In genomic region chr3:149233691-149234131, GRCm38 (mm10) we compare ENCODE assay signal across 11 mouse cellular contexts.
DNase-seq lines count a peak whose midpoint lies in the region; ATAC-seq and TF ChIP-seq lines count a peak whose summit lies in the region.
"Had no signal": no experiment of that assay in that cellular context is flagged by ENCODE, and none has a peak within 500 bp of the region (broad histone marks: within the 10 kb centered on the region; RNA-seq: fewer than 3 reads in every experiment).

No protein-coding gene starts in this region.

- H3K27me3 ChIP-seq in heart, embryonic 11.5 days (ENCODE audit: control insufficient read depth, insufficient read depth, low read length): no peaks in the 10 kb centered on the region
- H3K27me3 ChIP-seq in kidney, embryonic 16.5 days (ENCODE audit: insufficient read depth, low read length): no peaks in the 10 kb centered on the region
- H3K27me3 ChIP-seq in stomach, postnatal 0 days (ENCODE audit: control insufficient read depth, insufficient read depth, low read length): no peaks in the 10 kb centered on the region
- H3K27me3 ChIP-seq in hindbrain, embryonic 13.5 days: no peaks in the 10 kb centered on the region
- no peaks in the 10 kb centered on the region for H3K27me3 ChIP-seq in midbrain, embryonic 15.5 days (replicated peaks)

- no peak for TF ChIP-seq CTCF in stomach, postnatal 0 days (IDR thresholded peaks at IDR 0.05; ENCODE audit: low read depth)

- no peak overlapping the region for H3K27ac ChIP-seq in heart, embryonic 11.5 days (ENCODE audit: low read depth, low read length)
- no peak overlapping the region for H3K27ac ChIP-seq in kidney, embryonic 16.5 days (ENCODE audit: low read length)
- H3K27ac ChIP-seq in stomach, postnatal 0 days (replicated peaks): no peak overlapping the region
- H3K27ac ChIP-seq in hindbrain, embryonic 13.5 days: no peak overlapping the region
- no peak overlapping the region for H3K27ac ChIP-seq in midbrain, embryonic 15.5 days
- H3K27ac ChIP-seq: midbrain, embryonic 10.5 days had no signal

- no peaks in the 10 kb centered on the region for H3K9me3 ChIP-seq in heart, embryonic 11.5 days (replicated peaks; ENCODE audit: control insufficient read depth, low read length)
- H3K9me3 ChIP-seq in kidney, embryonic 16.5 days (ENCODE audit: low read length): no peaks in the 10 kb centered on the region
- H3K9me3 ChIP-seq in stomach, postnatal 0 days (ENCODE audit: control insufficient read depth, low read length): no peaks in the 10 kb centered on the region
- no peaks in the 10 kb centered on the region for H3K9me3 ChIP-seq in hindbrain, embryonic 13.5 days
- H3K9me3 ChIP-seq in midbrain, embryonic 15.5 days: no peaks in the 10 kb centered on the region
- H3K9me3 ChIP-seq: midbrain, embryonic 10.5 days had no signal

- DNase-seq in heart, adult 11 months: peak; percentile 92
- peak; percentile 67 for DNase-seq in ovary, adult 18-20 months (ENCODE audit: low spot score)
- DNase-seq in ovary, postnatal 10 days (ENCODE audit: low spot score): no peak
- DNase-seq in stomach, postnatal 0 days (ENCODE audit: low spot score): peak; percentile 38
- DNase-seq: B cell, adult 2 months; forebrain, postnatal 0 days had no signal

- TF ChIP-seq EP300 in stomach, postnatal 0 days (optimal IDR thresholded peaks at IDR 0.05): no peak

- no peaks in the 10 kb centered on the region for H3K36me3 ChIP-seq in heart, embryonic 11.5 days (ENCODE audit: control insufficient read depth, insufficient read depth, low read length)
- no peaks in the 10 kb centered on the region for H3K36me3 ChIP-seq in kidney, embryonic 16.5 days (ENCODE audit: insufficient read depth, low read length)
- no peaks in the 10 kb centered on the region for H3K36me3 ChIP-seq in stomach, postnatal 0 days (ENCODE audit: control insufficient read depth, insufficient read depth, low read length)
- H3K36me3 ChIP-seq in hindbrain, embryonic 13.5 days: no peaks in the 10 kb centered on the region
- H3K36me3 ChIP-seq in midbrain, embryonic 15.5 days (replicated peaks): no peaks in the 10 kb centered on the region
- H3K36me3 ChIP-seq: midbrain, embryonic 10.5 days had no signal

- H3K4me1 ChIP-seq in heart, embryonic 11.5 days (ENCODE audit: control insufficient read depth, insufficient read depth, low read length): no peaks in the 10 kb centered on the region
- 0 out of 2 replicates have a peak, but pooled peaks cover 6% of the 10 kb centered on the region for H3K4me1 ChIP-seq in kidney, embryonic 16.5 days (ENCODE audit: insufficient read depth, low read length)
- H3K4me1 ChIP-seq in stomach, postnatal 0 days (replicated peaks; ENCODE audit: control insufficient read depth, insufficient read depth): no peaks in the 10 kb centered on the region
- no peaks in the 10 kb centered on the region for H3K4me1 ChIP-seq in hindbrain, embryonic 13.5 days (replicated peaks)
- H3K4me1 ChIP-seq in midbrain, embryonic 15.5 days: no peaks in the 10 kb centered on the region

- ATAC-seq in heart, embryonic 11.5 days (replicated peaks; ENCODE audit: insufficient number of reproducible peaks, low FRiP score, low TSS enrichment): no peak
- 0 out of 2 replicates have a peak, but pooled peaks have one; percentile 49 for ATAC-seq in kidney, embryonic 16.5 days (ENCODE audit: low FRiP score, low TSS enrichment)
- peak; percentile 78 for ATAC-seq in stomach, postnatal 0 days (ENCODE audit: low FRiP score, low TSS enrichment)
- ATAC-seq in hindbrain, embryonic 13.5 days (ENCODE audit: low FRiP score): no peak
- no peak for ATAC-seq in midbrain, embryonic 15.5 days (replicated peaks)
- ATAC-seq: forebrain, postnatal 0 days had no signal

- H3K9ac ChIP-seq in heart, embryonic 11.5 days (ENCODE audit: low read depth, low read length): no peak overlapping the region
- no peak overlapping the region for H3K9ac ChIP-seq in kidney, embryonic 16.5 days (replicated peaks; ENCODE audit: low read length)
- H3K9ac ChIP-seq in stomach, postnatal 0 days (ENCODE audit: low read length): no peak overlapping the region
- no peak overlapping the region for H3K9ac ChIP-seq in hindbrain, embryonic 13.5 days
- no peak overlapping the region for H3K9ac ChIP-seq in midbrain, embryonic 15.5 days
- H3K9ac ChIP-seq: forebrain, postnatal 0 days had no signal

- H3K4me3 ChIP-seq in heart, embryonic 11.5 days (ENCODE audit: low read depth, low read length): no peak overlapping the region
- no peak overlapping the region for H3K4me3 ChIP-seq in kidney, embryonic 16.5 days (ENCODE audit: low read length)
- H3K4me3 ChIP-seq in stomach, postnatal 0 days (ENCODE audit: low read depth, low read length): no peak overlapping the region
- H3K4me3 ChIP-seq in hindbrain, embryonic 13.5 days: no peak overlapping the region
- no peak overlapping the region for H3K4me3 ChIP-seq in midbrain, embryonic 15.5 days
- H3K4me3 ChIP-seq: midbrain, embryonic 10.5 days had no signal

- 75% methylated on average over 8 of the region's 8 CpGs for WGBS in heart, embryonic 11.5 days (ENCODE audit: insufficient replicate concordance)
- 48% methylated on average over 8 of the region's 8 CpGs for WGBS in kidney, embryonic 16.5 days
- WGBS in stomach, postnatal 0 days: 13% methylated on average over 8 of the region's 8 CpGs
- WGBS in hindbrain, embryonic 13.5 days: 75% methylated on average over 8 of the region's 8 CpGs
- WGBS in midbrain, embryonic 15.5 days: 81% methylated on average over 8 of the region's 8 CpGs

- no peak overlapping the region for H3K4me2 ChIP-seq in heart, embryonic 11.5 days
- no peak overlapping the region for H3K4me2 ChIP-seq in kidney, embryonic 16.5 days (replicated peaks; ENCODE audit: low read depth, low read length)
- H3K4me2 ChIP-seq in stomach, postnatal 0 days (replicated peaks; ENCODE audit: low read depth): no peak overlapping the region
- H3K4me2 ChIP-seq in hindbrain, embryonic 13.5 days: no peak overlapping the region
- H3K4me2 ChIP-seq in midbrain, embryonic 15.5 days: no peak overlapping the region

Comparison
In these comparisons a context has a peak if more than half of its experiments do, and no peak if none do; other contexts are left out.
1. ATAC-seq: peak in kidney, embryonic 16.5 days (single experiment) and stomach, postnatal 0 days (single experiment); none in heart, embryonic 11.5 days (single experiment), hindbrain, embryonic 13.5 days (single experiment) and midbrain, embryonic 15.5 days (single experiment).